Mouse (Mus musculus): ENCODE measurements around the gene Clec2l.

DNA sequence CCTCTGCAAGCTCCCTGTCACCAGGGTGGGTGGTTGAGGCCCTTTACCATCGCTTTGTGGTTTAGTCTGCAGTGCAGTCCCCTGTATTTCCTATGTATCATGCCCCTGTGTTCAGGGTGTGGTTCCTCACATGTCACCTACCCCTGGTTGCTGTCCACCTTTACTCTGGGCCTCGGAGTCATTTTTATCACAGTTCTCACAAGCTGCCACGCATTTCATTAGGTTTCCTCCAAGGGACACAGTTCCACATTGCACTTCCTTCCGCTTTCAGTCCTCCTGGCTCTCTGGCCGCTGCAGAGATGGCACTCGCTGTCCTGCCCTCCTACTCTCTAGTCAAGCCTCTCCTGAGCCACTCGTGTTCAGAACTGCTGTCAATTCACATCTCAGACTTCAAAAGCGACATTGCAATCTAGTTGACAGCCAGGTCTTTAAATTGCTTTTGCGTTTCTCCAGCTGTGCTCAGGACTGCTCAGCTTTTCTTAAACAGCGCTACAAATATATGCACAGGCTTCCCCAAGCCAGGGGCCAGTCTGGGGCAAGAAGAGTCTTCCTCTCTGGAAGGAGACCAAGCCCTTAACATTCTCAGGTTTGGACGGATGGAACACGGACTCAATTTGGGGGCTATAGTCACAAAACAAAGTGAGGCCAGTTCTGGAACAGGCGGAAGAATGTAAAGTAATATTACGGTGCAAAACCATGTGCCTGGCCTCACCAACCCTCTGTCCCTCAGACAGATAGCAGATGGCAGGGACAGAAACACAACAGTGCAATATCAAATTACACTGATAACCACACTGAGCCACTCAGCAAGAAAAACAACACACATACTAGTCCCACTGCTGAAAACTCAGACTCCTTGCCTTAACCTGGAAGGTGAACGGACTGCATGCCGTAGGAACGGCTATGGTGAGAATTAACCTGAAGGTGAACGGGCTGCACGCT is 51.4 kb downstream of the Clec2l start:
- TF ChIP-seq POLR2A (IDR thresholded peaks at IDR 0.05; ENCODE audit: borderline replicate concordance, low read depth, low read length), result no peak
- no peak for TF ChIP-seq CTCF (IDR thresholded peaks at IDR 0.05; ENCODE audit: low read depth, low read length)

Data from bone marrow macrophage, adult 2 months (primary cell).